Mouse (Mus musculus): ENCODE data around the gene Gm20532. TPM values are rescaled to one million over a fixed set of nuclear protein-coding genes. Genes with fewer than 3 reads are reported as not detected.

The Gm20532 gene
- polyA plus RNA-seq, 1 experiment from 2014 or later, result not detected

- in situ Hi-C loops (cut with MboI; ENCODE audit: low pct_unique_long_range_greater_than_20kb), result no loop called here
- ATAC-seq, result no peak
- POLR2A ChIA-PET, result no interaction called here
- DNase-seq (ENCODE audit: low read depth, low spot score), result no peak
- no peak for TF ChIP-seq CTCF (IDR thresholded peaks at IDR 0.05)
- CTCF ChIA-PET, result interaction anchor here (1.7 kb wide), 1 partner anchor 12 kb away, joined by 4 read pairs; no protein-coding TSS in a partner anchor
- no peaks in the 10 kb centered on the region for H3K27me3 ChIP-seq
Measured at GRCm38 (mm10) chr2:26594461-26594933, 8.1 kb downstream of the Gm20532 start.

- no peak for ATAC-seq
Measured at GRCm38 (mm10) chr2:26594934-26595724, 8.7 kb downstream of the Gm20532 start.

GRCm38 (mm10) chr2:26595725-26596435 lies 9.4 kb downstream of the Gm20532 start:
- in situ Hi-C loops (cut with MboI; ENCODE audit: low pct_unique_long_range_greater_than_20kb), result no loop called here
- CTCF ChIA-PET, result no interaction called here
- DNase-seq (ENCODE audit: low read depth, low spot score) (no peak), ATAC-seq (no peak)
- no peaks in the 10 kb centered on the region for H3K27me3 ChIP-seq
- no peak for TF ChIP-seq CTCF (IDR thresholded peaks at IDR 0.05)
- POLR2A ChIA-PET, result no interaction called here

More at GRCm38 (mm10) chr2:26594934-26595724, 8.7 kb downstream of the Gm20532 start:
- DNase-seq (ENCODE audit: low read depth, low spot score), result no peak
- CTCF ChIA-PET, result interaction anchor here (1.7 kb wide), 1 partner anchor 12 kb away, joined by 4 read pairs; no protein-coding TSS in a partner anchor
- no peak for TF ChIP-seq CTCF (IDR thresholded peaks at IDR 0.05)
- in situ Hi-C loops (cut with MboI; ENCODE audit: low pct_unique_long_range_greater_than_20kb), result no loop called here
- H3K27me3 ChIP-seq, result no peaks in the 10 kb centered on the region
- POLR2A ChIA-PET, result no interaction called here

GRCm38 (mm10) chr2:26596898-26597297 lies 10.5 kb downstream of the Gm20532 start:
- in situ Hi-C loops (cut with MboI; ENCODE audit: low pct_unique_long_range_greater_than_20kb), result no loop called here
- ChIA-PET CTCF (no interaction called here), POLR2A (no interaction called here)
- no peak for DNase-seq (ENCODE audit: low read depth, low spot score)
- ATAC-seq, result no peak
- no peak for TF ChIP-seq CTCF (IDR thresholded peaks at IDR 0.05)
- no peaks in the 10 kb centered on the region for H3K27me3 ChIP-seq

GRCm38 (mm10) chr2:26597810-26598209 lies 11.4 kb downstream of the Gm20532 start:
- ChIA-PET CTCF (interaction anchor here (1.1 kb wide), 1 partner anchor 43 kb away, joined by 3 read pairs; no protein-coding TSS in a partner anchor), POLR2A (no interaction called here)
- no peaks in the 10 kb centered on the region for H3K27me3 ChIP-seq
- no peak for ATAC-seq
- in situ Hi-C loops (cut with MboI; ENCODE audit: low pct_unique_long_range_greater_than_20kb), result no loop called here
- TF ChIP-seq CTCF (IDR thresholded peaks at IDR 0.05), result no peak
- DNase-seq (ENCODE audit: low read depth, low spot score), result no peak

- no peak for TF ChIP-seq CTCF (IDR thresholded peaks at IDR 0.05)
- CTCF ChIA-PET, result interaction anchor here (1.1 kb wide), 1 partner anchor 42 kb away, joined by 3 read pairs; no protein-coding TSS in a partner anchor
- in situ Hi-C loops (cut with MboI; ENCODE audit: low pct_unique_long_range_greater_than_20kb), result no loop called here
- no peaks in the 10 kb centered on the region for H3K27me3 ChIP-seq
- no peak for ATAC-seq
- no peak for DNase-seq (ENCODE audit: low read depth, low spot score)
- POLR2A ChIA-PET, result no interaction called here
Measured at GRCm38 (mm10) chr2:26598462-26598861, 12.0 kb downstream of the Gm20532 start.

- ChIA-PET POLR2A (no interaction called here), CTCF (no interaction called here)
- in situ Hi-C loops (cut with MboI; ENCODE audit: low pct_unique_long_range_greater_than_20kb), result no loop called here
- no peak for ATAC-seq
- DNase-seq (ENCODE audit: low read depth, low spot score), result no peak
- TF ChIP-seq CTCF (IDR thresholded peaks at IDR 0.05), result no peak
- H3K27me3 ChIP-seq, result no peaks in the 10 kb centered on the region
Measured at GRCm38 (mm10) chr2:26599965-26600364, 13.5 kb downstream of the Gm20532 start.

GRCm38 (mm10) chr2:26600664-26601063 lies 14.2 kb downstream of the Gm20532 start:
- POLR2A ChIA-PET, result no interaction called here
- TF ChIP-seq CTCF (IDR thresholded peaks at IDR 0.05), result no peak
- in situ Hi-C loops (cut with MboI; ENCODE audit: low pct_unique_long_range_greater_than_20kb), result no loop called here
- CTCF ChIA-PET, result no interaction called here
- no peaks in the 10 kb centered on the region for H3K27me3 ChIP-seq
- DNase-seq (ENCODE audit: low read depth, low spot score) (no peak), ATAC-seq (no peak)

GRCm38 (mm10) chr2:26601595-26601994 lies 15.2 kb downstream of the Gm20532 start:
- ATAC-seq, result no peak
- in situ Hi-C loops (cut with MboI; ENCODE audit: low pct_unique_long_range_greater_than_20kb), result no loop called here
- DNase-seq (ENCODE audit: low read depth, low spot score), result no peak
- TF ChIP-seq CTCF (IDR thresholded peaks at IDR 0.05), result no peak
- POLR2A ChIA-PET, result no interaction called here
- H3K27me3 ChIP-seq, result no peaks in the 10 kb centered on the region
- CTCF ChIA-PET, result no interaction called here

GRCm38 (mm10) chr2:26602631-26603030 lies 16.2 kb downstream of the Gm20532 start:
- ChIA-PET CTCF (no interaction called here), POLR2A (no interaction called here)
- no peak for DNase-seq (ENCODE audit: low read depth, low spot score)
- in situ Hi-C loops (cut with MboI; ENCODE audit: low pct_unique_long_range_greater_than_20kb), result no loop called here
- H3K27me3 ChIP-seq, result no peaks in the 10 kb centered on the region
- no peak for TF ChIP-seq CTCF (IDR thresholded peaks at IDR 0.05)
- ATAC-seq, result no peak

GRCm38 (mm10) chr2:26603159-26603558 lies 16.7 kb downstream of the Gm20532 start:
- in situ Hi-C loops (cut with MboI; ENCODE audit: low pct_unique_long_range_greater_than_20kb), result no loop called here
- CTCF ChIA-PET, result interaction anchor here (1.6 kb wide), 1 partner anchor 37 kb away, joined by 5 read pairs; no protein-coding TSS in a partner anchor
- no peak for DNase-seq (ENCODE audit: low read depth, low spot score)
- POLR2A ChIA-PET, result interaction anchor here (1.2 to 1.6 kb wide), 2 partner anchors 11 to 25 kb away, joined by 3 to 4 read pairs; partner anchors contain the start of gene Fam69b
- no peak for ATAC-seq
- TF ChIP-seq CTCF (IDR thresholded peaks at IDR 0.05), result no peak
- no peaks in the 10 kb centered on the region for H3K27me3 ChIP-seq
